Mouse (Mus musculus): Measurements from ENCODE around the gene Kiz. TPM values are rescaled to one million over a fixed set of nuclear protein-coding genes. Genes with fewer than 3 reads are reported as not detected.

Kiz gene
- total and polyA plus RNA-seq, 3 experiments = 8.2 to 13.1 TPM; not detected in 1

- TF ChIP-seq POLR2A (IDR thresholded peaks at IDR 0.05; ENCODE audit: control insufficient read depth in 1 of 2, insufficient read depth in 1 of 2, low read depth in 1 of 2, low read length in 2 of 2, poor library complexity in 1 of 2) (no peak), SMC3 (IDR thresholded peaks at IDR 0.05; ENCODE audit: low read depth, low read length) (no peak), MAZ (IDR thresholded peaks at IDR 0.05; ENCODE audit: low read depth, low read length) (no peak), USF1 (IDR thresholded peaks at IDR 0.05; ENCODE audit: low read depth, low read length) (no peak), TAL1 (IDR thresholded peaks at IDR 0.05; ENCODE audit: low read length) (no peak)
- peaks cover 9 to 23% of the 10 kb centered on the region in 2 experiments for H3K4me1 ChIP-seq (ENCODE audit: control insufficient read depth in 1 of 2, insufficient read depth in 2 of 2, low read length in 2 of 2)
- H3K9ac ChIP-seq (ENCODE audit: control insufficient read depth, low read depth, low read length, poor library complexity, severe bottlenecking) = no peak overlapping the region
- no peak overlapping the region for H3K27ac ChIP-seq (ENCODE audit: control insufficient read depth, low read depth, low read length)
- peaks cover 0 to 18% of the 10 kb centered on the region in 2 experiments; a peak in 2 of 4 replicates for H3K36me3 ChIP-seq (ENCODE audit: control insufficient read depth in 1 of 2, insufficient read depth in 2 of 2, low read length in 2 of 2)
- H3K4me3 ChIP-seq (ENCODE audit: control insufficient read depth in 1 of 2, insufficient read depth in 1 of 2, low read depth in 2 of 2, low read length in 2 of 2) = no peak overlapping the region
- H3K79me2 ChIP-seq (ENCODE audit: control insufficient read depth, insufficient read depth, low read length, poor library complexity) = peaks cover 14% of the 10 kb centered on the region
- no peak for DNase-seq (ENCODE audit: low read depth, low spot score)
- H3K9me3 ChIP-seq (replicated peaks; ENCODE audit: insufficient read depth, low read length) = no peaks in the 10 kb centered on the region
- no peaks in the 10 kb centered on the region for H3K27me3 ChIP-seq (ENCODE audit: control insufficient read depth in 1 of 2, insufficient read depth in 2 of 2, low read length in 2 of 2)
These were observed 153.4 kb downstream of the Kiz start for GRCm38 (mm10) chr2:147009084-147009483.

GRCm38 (mm10) chr2:147010141-147010540 is 154.5 kb downstream of the Kiz start:
- Histone ChIP-seq H3K4me3 (ENCODE audit: control insufficient read depth in 1 of 2, insufficient read depth in 1 of 2, low read depth in 2 of 2, low read length in 2 of 2) (no peak overlapping the region), H3K9ac (ENCODE audit: control insufficient read depth, low read depth, low read length, poor library complexity, severe bottlenecking) (no peak overlapping the region), H3K27ac (ENCODE audit: control insufficient read depth, low read depth, low read length) (no peak overlapping the region; the same call in 1 of the 2 replicates), H3K79me2 (ENCODE audit: control insufficient read depth, insufficient read depth, low read length, poor library complexity) (peaks cover 23% of the 10 kb centered on the region), H3K9me3 (replicated peaks; ENCODE audit: insufficient read depth, low read length) (no peaks in the 10 kb centered on the region), H3K4me1 (ENCODE audit: control insufficient read depth in 1 of 2, insufficient read depth in 2 of 2, low read length in 2 of 2) (peaks cover 12 to 25% of the 10 kb centered on the region in 2 experiments), H3K36me3 (ENCODE audit: control insufficient read depth in 1 of 2, insufficient read depth in 2 of 2, low read length in 2 of 2) (peaks cover 0 to 24% of the 10 kb centered on the region in 2 experiments; a peak in 2 of 4 replicates), H3K27me3 (ENCODE audit: control insufficient read depth in 1 of 2, insufficient read depth in 2 of 2, low read length in 2 of 2) (no peaks in the 10 kb centered on the region)
- peak; percentile 22 for DNase-seq (ENCODE audit: low read depth, low spot score)
- no peak for TF ChIP-seq KAT2A (conservative IDR thresholded peaks at IDR 0.05; ENCODE audit: low read depth, low read length)
- no peak for TF ChIP-seq RAD21 (IDR thresholded peaks at IDR 0.05; ENCODE audit: low read depth, low read length)
- TF ChIP-seq EP300 (IDR thresholded peaks at IDR 0.05; ENCODE audit: low read depth in 1 of 2, low read length in 2 of 2) = no peak
- no peak for TF ChIP-seq POLR2AphosphoS5 (IDR thresholded peaks at IDR 0.05; ENCODE audit: borderline replicate concordance, low read depth, low read length)

GRCm38 (mm10) chr2:147010952-147011351 is 155.3 kb downstream of the Kiz start:
- Histone ChIP-seq H3K36me3 (ENCODE audit: control insufficient read depth in 1 of 2, insufficient read depth in 2 of 2, low read length in 2 of 2) (peaks cover 0 to 32% of the 10 kb centered on the region in 2 experiments; a peak in 3 of 4 replicates), H3K4me3 (ENCODE audit: control insufficient read depth in 1 of 2, insufficient read depth in 1 of 2, low read depth in 2 of 2, low read length in 2 of 2) (no peak overlapping the region), H3K27me3 (ENCODE audit: control insufficient read depth in 1 of 2, insufficient read depth in 2 of 2, low read length in 2 of 2) (no peaks in the 10 kb centered on the region), H3K9ac (ENCODE audit: control insufficient read depth, low read depth, low read length, poor library complexity, severe bottlenecking) (no peak overlapping the region), H3K4me1 (ENCODE audit: control insufficient read depth in 1 of 2, insufficient read depth in 2 of 2, low read length in 2 of 2) (peaks cover 12 to 29% of the 10 kb centered on the region in 2 experiments), H3K79me2 (ENCODE audit: control insufficient read depth, insufficient read depth, low read length, poor library complexity) (peaks cover 31% of the 10 kb centered on the region), H3K9me3 (replicated peaks; ENCODE audit: insufficient read depth, low read length) (no peaks in the 10 kb centered on the region), H3K27ac (ENCODE audit: control insufficient read depth, low read depth, low read length) (peak overlapping the region; percentile 9; the same call in 1 of the 2 replicates)
- DNase-seq (ENCODE audit: low read depth, low spot score) = peak; percentile 62
- TF ChIP-seq TAL1 (IDR thresholded peaks at IDR 0.05; ENCODE audit: low read length) (peak; percentile 62), NRF1 (IDR thresholded peaks at IDR 0.05; ENCODE audit: insufficient read depth, low read depth, low read length, poor library complexity, severe bottlenecking) (no peak), KAT2A (conservative IDR thresholded peaks at IDR 0.05; ENCODE audit: low read depth, low read length) (no peak), EP300 (IDR thresholded peaks at IDR 0.05; ENCODE audit: low read depth in 1 of 2, low read length in 2 of 2) (peak in 1 of 2 experiments; percentile 51; a peak in 3 of 4 replicates)

Measured in MEL (cell line).